Mouse (Mus musculus) cerebellum, adult (tissue): ENCODE measurements around the gene Srl.
"Not testable (repeated sequence)": the region's sequence is repeated elsewhere in the genome, so short reads cannot be mapped to it uniquely, and the experiment has no call there.

ENCODE experiments used
- ATAC-seq: cut with Nextera tagmentation; 2 replicates; pipeline ENCODE4 v1.9.2; 2017; ENCODE audit warnings: mild to moderate bottlenecking, moderate library complexity, mixed read lengths; ENCODE audit not compliant: insufficient number of reproducible peaks, low FRiP score, low TSS enrichment

The Srl gene

DNA sequence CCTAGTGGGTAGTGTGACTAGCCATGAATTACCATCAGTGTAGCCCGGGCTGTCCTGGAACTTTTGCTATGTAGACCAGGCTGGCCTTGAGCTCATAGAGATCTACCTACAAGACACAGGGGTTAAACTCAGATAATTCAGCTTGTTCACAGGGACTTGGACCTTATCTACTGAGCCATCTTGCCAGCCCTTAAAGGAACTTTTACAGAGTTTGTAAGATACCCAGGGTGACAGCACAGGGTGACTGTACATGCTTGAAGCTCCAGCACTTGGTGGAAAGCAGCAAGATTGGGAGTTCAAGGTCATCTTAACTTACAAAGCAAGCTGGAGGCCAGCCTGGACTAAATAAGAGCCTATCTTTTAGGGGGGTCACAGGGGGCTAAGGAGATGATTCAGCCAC lies 13.9 kb upstream of the Srl start:
- ATAC-seq = no peak

DNA sequence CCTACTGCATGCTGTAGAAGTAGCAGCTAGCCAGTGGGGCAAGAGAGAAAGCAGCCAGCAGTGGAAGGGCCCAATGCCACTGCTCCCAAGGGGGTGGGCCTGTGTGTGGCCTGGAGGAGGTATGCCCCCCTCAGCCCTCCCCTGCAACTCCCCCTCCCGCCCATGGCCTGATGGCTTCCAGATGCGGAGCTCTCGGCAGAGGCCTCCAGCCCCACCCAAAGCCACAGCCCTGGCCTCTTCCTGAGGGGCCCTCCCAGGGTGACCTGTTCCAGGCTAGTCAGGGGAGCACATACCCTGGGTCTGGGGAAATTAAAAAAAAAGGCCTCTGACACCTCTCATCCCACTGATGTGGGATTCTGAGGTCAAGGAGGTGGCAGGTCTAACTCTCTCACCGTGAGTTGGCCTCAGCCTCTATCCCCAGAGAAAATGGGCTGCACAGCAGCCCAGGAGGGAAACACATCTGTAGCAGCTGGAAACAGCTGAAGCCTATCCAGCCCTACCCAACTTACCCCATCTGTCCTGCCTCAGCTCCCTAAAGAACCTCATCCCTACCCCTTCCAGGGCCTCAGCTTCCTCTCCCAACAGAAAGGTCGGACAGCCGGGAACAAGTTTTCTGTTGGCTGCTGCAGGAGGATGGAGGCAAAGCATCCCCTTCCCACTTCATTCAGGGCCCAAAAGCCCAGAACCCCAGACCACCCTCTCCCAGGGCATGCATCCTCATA lies 11.4 kb upstream of the Srl start:
- no peak for ATAC-seq

DNA sequence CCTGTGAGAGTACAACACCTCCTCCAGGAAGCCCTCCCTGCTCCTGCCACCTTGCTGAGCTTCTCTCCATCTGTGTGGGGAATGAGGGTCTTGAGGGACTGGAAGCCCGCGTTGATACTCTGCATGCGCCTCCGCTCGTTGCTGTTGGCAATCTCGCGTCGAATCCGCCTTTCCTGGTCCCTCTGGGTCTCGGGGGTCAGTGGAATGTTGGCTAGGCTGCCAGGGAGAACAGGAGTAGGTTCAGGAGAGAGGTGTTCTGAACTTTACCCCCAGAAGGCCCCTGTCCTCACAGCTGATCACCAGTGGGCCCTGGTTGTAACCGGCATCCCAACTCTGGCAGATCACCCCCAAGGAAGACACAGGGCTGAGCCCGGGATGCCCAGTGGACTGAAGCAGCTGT lies 10.3 kb upstream of the Srl start:
- no peak for ATAC-seq

DNA sequence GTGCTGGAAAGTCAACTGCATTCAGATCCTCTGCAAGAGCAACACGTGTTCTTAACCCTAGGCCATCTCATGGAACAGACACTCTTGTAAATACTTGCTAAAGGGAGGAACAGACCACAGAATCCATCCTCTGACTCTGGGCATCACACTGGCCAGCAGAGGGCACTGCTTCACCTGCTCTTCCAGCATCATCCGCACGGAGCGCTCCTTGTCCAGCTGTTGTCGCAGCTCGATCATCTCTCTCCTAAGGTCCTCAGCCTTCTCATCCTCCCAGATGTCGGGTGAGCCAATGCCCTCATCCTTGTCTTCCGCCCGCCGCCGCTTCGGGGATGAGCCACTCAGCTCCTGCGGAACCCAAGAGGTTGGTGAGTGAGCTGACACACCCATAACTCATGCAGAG lies 9.4 kb upstream of the Srl start:
- peak; percentile 56; the same call in 1 of the 2 replicates for ATAC-seq

DNA sequence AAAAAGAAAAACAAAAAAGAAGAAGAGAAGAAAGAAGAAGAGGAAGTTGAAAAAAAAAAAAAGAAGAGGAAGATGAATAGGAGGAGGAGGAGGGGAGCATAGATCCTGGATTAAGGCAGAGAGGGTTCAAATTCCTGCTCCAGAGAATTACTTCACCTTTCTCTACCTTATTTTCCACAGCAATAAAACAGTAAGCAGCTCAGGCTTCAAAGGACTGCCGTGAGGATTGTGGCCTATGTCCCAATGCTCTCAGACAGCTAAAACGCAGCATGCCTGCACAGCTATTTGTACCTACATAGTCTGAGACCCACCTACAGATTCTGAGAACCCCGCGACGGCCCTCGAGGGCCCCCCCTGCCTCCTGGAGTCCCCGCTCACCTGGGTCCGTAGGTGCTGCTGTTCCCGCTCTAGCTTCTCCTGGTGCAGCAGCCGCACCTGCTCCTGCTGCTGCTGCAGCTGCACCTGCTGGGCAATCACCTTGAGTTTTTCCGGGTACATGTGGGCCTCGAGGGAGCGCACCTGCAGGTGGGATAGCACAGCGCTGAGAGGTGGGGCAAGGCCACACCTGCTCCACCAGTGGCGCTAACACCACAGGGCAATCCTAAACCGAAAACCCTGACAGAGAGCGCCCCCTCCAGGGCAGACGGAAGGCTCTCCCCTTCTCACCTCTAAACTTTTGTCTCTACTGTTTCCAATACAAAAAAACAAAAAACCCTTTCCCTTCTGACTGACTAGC lies 7.5 kb upstream of the Srl start:
- ATAC-seq = no peak

DNA sequence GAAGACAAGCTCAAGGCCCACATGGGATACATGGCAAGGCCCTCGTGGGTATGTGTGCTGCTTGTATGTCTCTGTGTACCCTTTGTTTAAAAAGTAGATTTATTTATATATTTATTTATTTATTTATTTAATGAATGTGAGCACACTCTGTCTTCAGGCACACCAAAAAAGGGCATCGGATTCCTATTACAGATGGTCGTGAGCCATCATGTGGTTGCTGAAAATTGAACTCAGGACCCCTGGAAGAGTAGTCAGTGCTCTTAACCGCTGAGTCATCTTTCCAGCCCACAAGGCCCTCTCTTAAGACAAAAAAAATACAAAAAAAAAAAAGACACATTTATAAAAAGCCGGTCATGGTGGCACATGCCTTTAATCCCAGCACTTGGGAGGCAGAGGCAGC lies 6.0 kb upstream of the Srl start:
- no peak for ATAC-seq

DNA sequence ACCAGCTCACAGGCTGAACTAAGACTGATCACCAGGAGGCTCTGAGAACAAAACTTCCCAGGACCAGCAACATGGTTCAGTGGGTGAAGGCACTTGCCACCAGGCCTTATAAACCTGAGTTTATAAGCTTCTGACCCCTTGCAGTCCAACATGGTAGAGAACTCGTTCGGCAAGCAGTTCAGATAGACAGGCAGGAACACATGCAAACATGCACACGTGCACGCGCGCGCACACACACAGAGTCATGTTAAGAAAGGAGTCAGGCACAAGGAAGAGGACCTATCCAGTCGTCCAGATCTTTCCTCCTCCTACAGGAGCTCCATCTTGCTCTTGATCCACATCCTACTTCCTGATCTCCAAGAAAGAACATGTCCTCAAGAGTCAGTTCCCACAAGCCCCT lies 5.2 kb upstream of the Srl start:
- ATAC-seq = no peak

DNA sequence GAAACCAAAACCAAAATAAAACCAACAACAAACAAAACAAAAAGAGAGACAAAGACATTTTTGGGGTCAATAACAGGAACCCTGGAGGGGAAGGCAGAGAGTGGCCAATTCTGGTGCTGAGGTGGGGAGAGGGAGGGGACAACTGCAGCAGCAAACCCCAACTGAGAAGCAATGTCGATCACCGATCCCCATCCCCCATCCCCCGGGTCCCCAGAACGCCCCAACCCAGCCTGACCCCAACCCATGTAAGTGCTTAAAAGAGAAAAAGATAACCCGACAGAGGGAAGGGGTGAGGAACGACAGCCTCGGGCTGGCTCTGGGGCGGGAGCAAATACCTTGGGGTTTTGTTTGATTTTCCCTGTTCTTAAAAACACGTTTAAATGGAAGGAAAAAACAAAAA lies 3.2 kb upstream of the Srl start:
- no peak for ATAC-seq

DNA sequence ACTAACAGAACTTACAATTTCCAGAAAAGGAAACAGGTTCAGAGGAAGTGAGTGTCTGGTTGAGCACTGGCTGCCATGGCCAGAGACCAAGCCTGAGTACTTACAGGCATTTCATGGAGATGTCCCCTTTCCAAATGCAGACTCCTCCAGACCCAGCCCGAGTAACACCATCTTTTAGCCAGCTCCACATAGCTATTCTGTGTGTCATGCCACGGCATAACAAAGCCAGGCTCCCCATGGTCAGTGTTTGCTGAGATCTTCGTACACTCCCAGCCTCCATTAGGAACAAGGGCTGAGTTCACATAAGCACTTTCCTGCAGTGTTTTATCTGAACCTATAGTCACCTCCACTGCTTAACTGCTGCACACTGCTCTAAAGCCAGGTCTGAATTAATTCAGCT lies 1.6 kb upstream of the Srl start:
- no peak for ATAC-seq

DNA sequence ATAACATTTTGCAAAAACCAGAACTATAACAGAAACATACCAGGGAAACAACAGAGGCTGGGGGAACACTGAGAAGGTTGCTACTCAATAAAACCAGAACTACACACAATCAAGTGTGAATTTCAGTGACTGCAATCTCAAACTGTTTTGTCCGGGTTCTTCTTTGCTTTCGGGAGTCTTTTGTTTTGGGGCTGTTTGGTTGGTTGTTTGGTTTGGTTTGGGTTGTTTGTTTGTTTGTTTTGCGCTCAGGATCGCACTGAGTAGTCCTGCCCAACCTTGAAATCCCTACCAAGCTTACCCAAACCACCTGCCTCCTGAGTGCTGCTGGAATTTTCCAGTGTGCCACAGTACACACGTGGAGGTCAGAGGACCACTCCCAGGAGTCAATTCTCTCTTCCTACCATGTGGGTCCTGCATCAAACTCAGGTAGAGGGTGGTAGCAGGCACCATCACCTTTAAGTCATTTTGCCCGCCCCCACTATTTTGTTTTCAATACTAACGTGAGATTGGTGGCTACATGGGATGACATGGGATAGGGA lies 689 bp upstream of the Srl start:
- ATAC-seq = no peak

DNA sequence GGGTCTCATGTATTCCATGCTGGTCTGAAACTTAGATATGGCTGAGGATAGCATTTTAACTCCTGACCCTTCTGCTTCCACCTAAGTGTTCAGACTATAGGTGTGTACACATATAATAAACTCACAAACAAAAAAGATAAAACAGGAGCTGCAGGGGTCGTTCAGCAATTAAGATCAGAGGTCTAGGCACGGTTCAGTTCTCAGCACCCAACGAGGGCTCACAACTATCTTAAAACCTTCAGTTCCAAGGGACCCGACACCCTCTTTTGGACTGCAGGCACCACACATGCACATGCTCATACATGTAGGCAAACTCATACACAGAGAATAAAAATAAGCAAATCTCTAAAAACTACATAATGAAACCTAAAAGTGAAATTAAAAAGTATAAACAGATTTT lies 583 bp downstream of the Srl start:
- ATAC-seq = no peak

DNA sequence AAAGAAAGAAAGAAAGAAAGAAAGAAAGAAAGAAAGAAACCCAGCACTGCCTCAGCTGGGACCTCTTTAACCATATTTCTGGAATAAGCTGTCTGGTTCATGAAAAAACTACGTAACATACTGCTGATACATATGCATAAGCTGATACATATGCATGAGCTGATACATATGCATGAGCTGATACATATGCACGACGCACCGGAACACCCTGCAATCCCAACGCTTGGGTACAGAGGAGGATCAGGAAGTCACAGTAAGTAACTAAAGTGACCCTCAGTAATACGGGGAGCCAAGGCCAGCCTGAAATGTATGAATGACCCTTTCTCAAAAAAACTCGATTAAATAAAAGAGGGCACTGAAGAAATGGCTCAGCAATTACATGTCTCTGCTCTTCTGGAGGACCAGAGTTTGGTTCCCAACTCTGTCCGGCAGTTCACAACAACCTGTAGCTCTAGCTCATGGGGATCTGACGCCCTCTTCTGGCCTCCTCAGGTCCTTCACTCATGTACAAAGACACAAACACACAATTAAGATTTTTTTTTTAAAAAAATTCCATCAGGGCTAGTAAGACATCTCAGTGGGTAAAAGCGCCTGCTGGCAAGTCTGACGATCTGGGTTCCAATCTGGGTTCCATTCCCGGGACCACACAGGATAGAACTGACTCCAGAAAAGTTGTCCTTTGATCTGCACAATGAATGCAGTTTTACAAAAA lies 1.4 kb downstream of the Srl start:
- no peak for ATAC-seq

DNA sequence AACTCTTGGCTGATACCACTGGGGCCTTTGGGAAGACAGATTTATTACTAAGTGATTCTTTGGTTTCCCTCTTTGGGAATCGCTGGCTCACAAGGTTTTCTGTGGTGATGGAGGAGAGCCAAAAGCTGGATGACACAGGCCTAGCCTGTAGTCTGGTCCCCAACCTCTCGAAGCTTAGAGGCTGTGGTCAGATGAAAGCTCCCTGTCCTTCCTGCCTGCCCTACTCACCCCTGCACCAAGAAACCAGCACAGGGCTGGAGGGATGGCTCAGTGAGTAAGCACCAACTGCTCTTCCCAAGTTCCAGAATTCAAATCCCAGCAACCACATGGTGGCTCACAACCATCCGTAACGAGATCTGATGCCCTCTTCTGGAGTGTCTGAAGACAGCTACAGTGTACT lies 2.1 kb downstream of the Srl start:
- ATAC-seq = no peak

DNA sequence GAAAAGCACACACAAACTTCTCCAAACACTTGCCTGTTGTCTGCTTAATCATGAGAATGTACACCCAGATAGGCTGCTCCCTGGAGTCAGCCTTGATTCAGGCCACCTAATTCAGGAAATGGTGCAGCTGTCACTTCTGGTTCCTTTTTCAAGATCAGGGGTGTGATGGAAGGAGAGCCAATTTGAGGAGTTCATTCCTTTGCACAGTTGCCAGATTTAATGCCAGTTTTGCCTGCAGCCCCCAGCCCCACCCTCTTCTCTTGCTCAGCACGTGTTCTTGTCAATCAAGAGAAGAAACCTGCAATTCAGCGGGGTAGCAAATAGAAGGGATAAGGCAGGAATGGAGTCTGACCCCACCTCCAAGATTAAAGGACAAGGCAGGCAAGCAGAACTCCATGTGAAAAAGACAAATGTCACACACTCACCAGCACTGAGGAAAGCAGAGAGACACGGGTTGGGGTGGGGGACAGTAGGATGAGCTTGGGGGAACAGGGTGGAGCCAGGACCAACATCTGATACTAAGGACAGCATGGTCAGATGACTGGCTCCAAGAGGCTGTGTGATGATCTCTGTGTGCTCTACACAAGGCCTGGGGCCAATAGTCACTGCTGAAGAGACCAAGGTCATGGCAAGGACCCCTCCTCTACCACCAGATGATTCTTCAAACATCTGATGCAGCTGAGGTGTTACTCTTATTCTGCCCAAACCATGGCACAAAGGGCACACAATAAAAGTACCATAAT lies 3.8 kb downstream of the Srl start:
- ATAC-seq = no peak

DNA sequence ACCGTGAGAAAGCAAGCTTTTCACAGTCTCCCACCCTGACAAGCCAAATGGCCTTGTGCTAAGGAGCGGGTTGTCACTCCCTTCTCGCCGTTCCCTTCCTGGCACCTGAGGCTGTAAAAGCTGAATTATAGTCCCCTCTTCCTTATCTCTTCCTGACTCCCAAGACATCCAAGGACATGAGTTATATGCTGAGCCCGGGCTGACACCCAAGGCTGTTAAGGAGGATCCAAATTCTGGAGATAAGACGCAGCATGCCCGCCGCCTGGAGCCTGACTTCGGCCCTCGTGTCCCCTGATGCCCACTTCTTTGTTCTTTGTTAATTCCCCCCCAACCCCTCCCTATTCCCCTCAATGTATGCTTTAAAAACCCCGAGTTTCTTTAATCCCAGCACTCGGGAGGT lies 14.2 kb downstream of the Srl start:
- not testable (repeated sequence) for ATAC-seq

DNA sequence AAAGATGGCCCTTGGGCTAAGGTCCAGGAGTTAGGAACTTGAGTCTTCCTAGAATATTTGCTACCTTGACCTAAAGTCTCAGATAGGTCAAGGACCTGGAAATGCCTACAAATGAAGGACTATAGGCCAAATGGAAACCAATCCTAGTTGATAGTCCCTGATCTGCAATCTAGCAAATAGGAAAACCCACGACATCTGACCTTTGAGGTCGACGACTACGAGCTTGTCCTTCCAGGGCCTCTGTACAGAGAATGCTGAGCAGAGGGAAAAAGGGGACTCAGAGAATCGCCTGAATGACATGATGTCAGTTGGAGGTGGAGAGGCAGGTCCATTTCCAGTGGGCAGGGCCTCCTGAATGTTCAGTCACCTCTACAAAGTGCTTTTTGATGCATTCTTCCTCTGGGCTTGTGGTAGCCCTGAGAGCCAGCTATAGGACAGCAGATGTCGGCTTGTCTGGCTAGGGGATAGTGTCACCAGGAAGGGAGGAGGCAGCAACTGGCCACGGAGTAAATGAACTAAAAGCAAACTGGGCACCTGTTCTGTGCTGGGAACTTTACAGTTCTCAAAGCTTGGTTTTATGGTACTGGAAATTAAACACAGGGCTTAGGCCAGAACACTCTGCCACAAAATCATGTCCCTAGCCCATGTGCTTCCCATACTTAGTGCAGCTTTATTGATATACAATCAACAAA lies 18.2 kb downstream of the Srl start:
- ATAC-seq = no peak

DNA sequence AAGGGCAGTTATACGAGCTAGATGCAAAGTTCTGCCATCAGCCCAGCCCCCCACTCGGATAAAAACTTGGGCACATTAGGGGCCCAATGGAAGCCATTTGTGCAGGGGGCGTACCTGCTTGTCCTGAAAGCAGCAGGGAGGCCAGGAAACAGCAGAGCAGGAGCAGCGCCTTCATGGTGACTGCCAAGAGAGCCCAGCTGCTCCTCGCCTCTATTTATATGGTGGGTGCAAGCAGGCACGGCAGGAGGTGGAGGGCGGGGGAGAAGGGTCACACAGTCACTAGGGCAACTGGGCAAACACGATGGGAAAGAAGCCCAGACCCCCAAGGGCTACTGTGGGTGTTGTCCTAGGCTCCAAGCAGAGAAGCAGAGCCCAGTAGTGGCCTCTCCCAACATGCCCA lies 18.7 kb downstream of the Srl start:
- ATAC-seq = no peak

DNA sequence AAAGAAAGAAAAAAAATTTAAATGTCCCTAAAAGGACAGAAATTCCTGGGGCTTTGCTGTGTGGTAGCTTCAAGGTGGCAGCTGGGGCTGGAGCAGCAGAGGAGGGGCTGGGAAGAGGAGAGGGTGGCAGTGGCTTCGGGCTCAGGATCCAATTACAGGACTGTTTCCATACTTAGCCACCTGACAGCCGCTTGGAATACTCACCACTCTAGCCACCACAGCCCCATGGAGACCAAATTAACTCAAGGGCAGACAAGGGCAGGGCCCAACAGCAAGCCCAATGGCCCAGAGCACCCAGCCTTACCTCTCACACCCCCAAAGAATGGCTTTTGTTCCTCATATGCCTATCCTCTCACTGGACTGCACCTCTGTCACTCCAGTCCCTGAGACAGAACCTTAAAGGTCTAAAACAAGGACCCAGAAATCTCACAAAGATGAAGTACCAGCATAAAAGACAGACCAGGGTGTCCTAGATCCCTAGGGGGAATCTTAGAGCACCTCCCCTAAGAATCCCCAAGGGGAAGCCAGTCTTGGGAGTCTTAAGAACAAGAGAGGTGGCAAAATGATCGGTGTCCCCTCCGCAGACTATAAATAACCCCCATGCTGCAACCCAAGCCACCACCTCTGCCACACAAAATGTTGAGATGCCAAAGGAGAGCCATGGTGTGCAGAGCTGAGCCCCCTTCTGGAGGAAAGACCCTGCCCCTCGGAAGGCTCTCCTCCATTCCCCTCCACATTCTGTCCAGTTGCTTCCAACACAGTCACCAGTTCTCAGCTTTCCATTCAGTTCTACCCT lies 19.7 kb downstream of the Srl start:
- ATAC-seq = no peak

DNA sequence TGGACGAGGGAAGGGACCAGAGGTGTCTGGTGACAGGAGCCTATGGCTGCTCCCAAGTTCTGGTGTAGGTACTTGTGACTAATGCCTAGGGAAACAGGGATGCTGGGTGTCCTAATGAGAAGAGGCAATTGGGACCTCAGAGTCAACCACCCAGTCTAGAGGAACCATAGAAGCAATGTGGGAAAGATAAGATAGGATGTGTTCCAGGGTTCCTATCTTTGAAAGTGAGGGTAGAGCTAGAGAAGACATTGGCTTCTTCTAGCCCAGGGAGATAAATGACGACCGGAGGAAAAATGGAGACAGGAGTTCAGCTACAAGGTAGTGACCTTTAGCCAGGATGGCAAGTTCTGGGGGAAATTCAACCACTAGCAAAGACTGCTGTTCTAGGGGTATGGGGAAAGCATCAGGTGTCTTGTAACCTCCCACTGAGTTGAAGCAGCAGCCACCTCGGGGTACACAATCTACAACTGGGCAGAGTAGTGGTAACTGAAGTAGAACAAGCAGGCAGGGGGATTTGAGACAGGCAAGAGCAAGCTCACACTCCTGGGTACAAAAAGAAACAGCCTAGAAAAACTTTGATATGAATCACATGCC lies 20.4 kb downstream of the Srl start:
- ATAC-seq = no peak
